Mouse (Mus musculus) kidney, postnatal 0 days (tissue): Measurements from ENCODE around the gene Chpf. TPM values are rescaled to one million over a fixed set of nuclear protein-coding genes. Genes with fewer than 3 reads are reported as not detected.

Source experiments
- ATAC-seq: fragments of 200-750 bp; cut with Nextera tagmentation; replicated peaks from 2 replicates; pipeline ENCODE4 v1.8.0; 2017; ENCODE audit warnings: low read depth, moderate number of reproducible peaks, moderate TSS enrichment, moderate library complexity; ENCODE audit not compliant: low FRiP score
- DNase-seq: peaks from one replicate; pipeline ENCODE4 v3.0.0-alpha.2; 2016; ENCODE audit warnings: low spot score
- H3K27ac ChIP-seq: fragments of 300-500 bp; sonication (generic); 2 replicates; pipeline ENCODE4 v1.5.1; 2014; ENCODE audit warnings: mild to moderate bottlenecking
- H3K27me3 ChIP-seq: fragments of 300-500 bp; sonication (generic); 2 replicates; pipeline ENCODE4 v1.6.1; 2014; ENCODE audit warnings: low read length, mixed read lengths; ENCODE audit not compliant: insufficient read depth
- H3K36me3 ChIP-seq: fragments of 300-500 bp; sonication (generic); 2 replicates; pipeline ENCODE4 v1.6.1; 2014; ENCODE audit warnings: low read length, mixed read lengths; ENCODE audit not compliant: insufficient read depth
- H3K4me1 ChIP-seq: fragments of 300-500 bp; sonication (generic); replicated peaks from 2 replicates; pipeline ENCODE4 v1.6.1; 2014; ENCODE audit warnings: antibody characterized with exemption, low read length, mixed read lengths; ENCODE audit not compliant: insufficient read depth
- H3K4me2 ChIP-seq: fragments of 300-500 bp; sonication (generic); 2 replicates; pipeline ENCODE4 v1.6.1; 2014; ENCODE audit warnings: mild to moderate bottlenecking, low read length, moderate library complexity, mixed read lengths
- H3K4me3 ChIP-seq: fragments of 300-500 bp; sonication (generic); replicated peaks from 2 replicates; pipeline ENCODE4 v1.5.1; 2014; ENCODE audit warnings: low read depth, low read length
- H3K9ac ChIP-seq: fragments of 300-500 bp; sonication (generic); 2 replicates; pipeline ENCODE4 v1.6.1; 2014; ENCODE audit warnings: low read depth, low read length
- H3K9me3 ChIP-seq: fragments of 300-500 bp; sonication (generic); replicated peaks from 2 replicates; pipeline ENCODE4 v1.6.1; 2016; ENCODE audit warnings: low read length, inconsistent platforms, mixed read lengths
- CTCF ChIP-seq: IDR thresholded peaks from 2 replicates; pipeline ENCODE4 v1.5.1; 2016; ENCODE audit warnings: antibody characterized with exemption, low read depth, mild to moderate bottlenecking, moderate library complexity
- WGBS: fragments of 180-500 bp; shearing (Covaris S2); extraction: QIAGEN DNeasy Blood & Tissue Kit; methylation state at CpG from one replicate; pipeline ENCODE4 v1.1.7; 2014; 5-methylcytosine and 5-hydroxymethylcytosine counted together
- polyA plus RNA-seq: library from polyadenylated mRNA; unstranded; fragments of >200 nt; fragmentation: Nextera tagmentation; extraction: Ambion mirVana; gene quantifications from 2 replicates; pipeline ENCODE4 v1.2.1, GENCODE M21; 2015

The Chpf gene
- polyA plus RNA-seq, 1 experiment from 2014 or later = 38.3 TPM

GRCm38 (mm10) chr1:75438782-75439181 is 40.3 kb downstream of the Chpf start:
- Histone ChIP-seq H3K9me3 (no peaks in the 10 kb centered on the region), H3K27ac (no peak overlapping the region), H3K4me3 (no peak overlapping the region), H3K4me1 (0 out of 2 replicates have a peak, but pooled peaks cover 6% of the 10 kb centered on the region), H3K4me2 (no peak overlapping the region), H3K9ac (no peak overlapping the region), H3K36me3 (no peaks in the 10 kb centered on the region), H3K27me3 (no peaks in the 10 kb centered on the region)
- DNase-seq (no peak), ATAC-seq (no peak)
- no peak for TF ChIP-seq CTCF
- WGBS = 86% methylated on average over 8 of the region's 9 CpGs

DNA sequence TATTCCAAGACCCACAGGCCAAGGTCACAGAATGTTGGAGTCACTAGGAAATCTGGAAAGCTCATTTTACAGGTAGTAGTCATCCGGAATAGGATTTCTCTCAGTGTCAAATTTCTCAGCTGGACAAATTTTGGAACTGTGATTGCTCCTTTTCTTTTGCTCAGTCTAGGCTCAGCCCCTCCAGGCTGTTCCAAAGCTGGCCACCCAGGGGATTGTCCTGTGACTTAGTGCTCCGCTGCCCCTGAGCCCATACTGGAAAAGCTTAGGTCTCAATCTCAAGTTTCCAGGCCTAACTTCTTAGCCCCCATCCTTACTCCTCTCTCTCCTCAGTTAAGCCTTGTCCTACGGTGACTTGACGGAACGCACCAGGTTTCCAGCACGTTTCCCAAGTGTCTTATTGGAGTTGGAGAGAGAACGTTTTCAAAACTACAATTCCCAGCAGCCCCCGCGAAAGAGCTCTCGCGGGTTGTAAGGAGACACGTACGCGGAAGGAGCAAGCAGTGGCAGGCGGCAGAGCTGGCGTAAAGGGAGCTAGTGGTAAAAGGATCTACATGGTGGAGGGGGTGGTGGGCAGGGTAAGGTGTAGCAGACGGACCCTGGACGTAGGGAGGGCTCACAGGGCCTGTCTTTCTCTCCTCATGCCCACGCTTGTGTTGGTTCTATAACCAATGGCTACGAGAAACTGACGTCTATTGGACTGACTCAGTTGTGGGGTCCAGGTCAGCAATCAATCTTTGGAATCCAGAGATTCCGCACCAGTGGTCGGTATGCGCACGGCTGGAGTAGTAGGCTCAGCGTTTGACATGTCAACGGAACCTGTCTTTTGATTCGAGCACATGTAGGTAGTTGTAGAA is 43.4 kb downstream of the Chpf start, which contains the start of gene Gmppa:
Gmppa (plus strand) TSS at position 456 of the 854 bp plus-strand sequence.
- no peaks in the 10 kb centered on the region for H3K9me3 ChIP-seq
- H3K27me3 ChIP-seq = no peaks in the 10 kb centered on the region
- peak; percentile 80 for ATAC-seq
- peak within 1 kb of the TSS; percentile 68 for H3K4me2 ChIP-seq
- peak within 1 kb of the TSS; percentile 65 for H3K27ac ChIP-seq
- H3K36me3 ChIP-seq = no peaks in the 10 kb centered on the region
- peak within 1 kb of the TSS; percentile 67 for H3K9ac ChIP-seq
- H3K4me3 ChIP-seq = peak within 1 kb of the TSS; percentile 59
- no peaks in the 10 kb centered on the region for H3K4me1 ChIP-seq
- no peak for TF ChIP-seq CTCF
- WGBS = 3% methylated on average over 28 of the region's 28 CpGs
- peak; percentile 96 for DNase-seq

- Histone ChIP-seq H3K4me1 (peaks cover 16% of the 10 kb centered on the region), H3K27me3 (peaks cover 14% of the 10 kb centered on the region), H3K4me2 (no peak overlapping the region), H3K4me3 (no peak overlapping the region), H3K9ac (no peak overlapping the region), H3K9me3 (no peaks in the 10 kb centered on the region), H3K27ac (no peak overlapping the region), H3K36me3 (no peaks in the 10 kb centered on the region)
- ATAC-seq (no peak), DNase-seq (peak; percentile 71)
- WGBS = 35% methylated on average over 10 of the region's 10 CpGs
- peak; percentile 72 for TF ChIP-seq CTCF
Observed at GRCm38 (mm10) chr1:75425796-75426471, 53.2 kb downstream of the Chpf start.

Other genes with a start within 250 kb of the Chpf start
- 0.18 TPM in 1 of 2 replicates, not detected in the other for gene A630095N17Rik, start 247.2 kb downstream of the Chpf start, polyA plus RNA-seq
- gene Dnajb2, start 242.9 kb downstream of the Chpf start, polyA plus RNA-seq = 30.4 and 31.3 TPM in 2 replicates
- gene Ptprn, start 214.8 kb downstream of the Chpf start, polyA plus RNA-seq = 0.08 and 0.13 TPM in 2 replicates
- not detected in 2 replicates for gene Resp18, start 200.9 kb downstream of the Chpf start, polyA plus RNA-seq
- gene Dnpep, start 161.3 kb downstream of the Chpf start, polyA plus RNA-seq = 128 and 137 TPM in 2 replicates
- gene Des, start 119.0 kb downstream of the Chpf start, polyA plus RNA-seq = 18.6 and 19.1 TPM in 2 replicates
- 40.1 and 44.3 TPM in 2 replicates for gene Speg, start 104.0 kb downstream of the Chpf start, polyA plus RNA-seq
- 69.5 and 72.5 TPM in 2 replicates for gene Gmppa, start 43.4 kb downstream of the Chpf start, polyA plus RNA-seq
- gene Asic4, start 28.9 kb downstream of the Chpf start, polyA plus RNA-seq = 0.40 and 0.45 TPM in 2 replicates
- 0.61 and 1.3 TPM in 2 replicates for gene Tmem198, start 225 bp upstream of the Chpf start, polyA plus RNA-seq
- 35.0 and 42.6 TPM in 2 replicates for gene Obsl1, start 27.1 kb upstream of the Chpf start, polyA plus RNA-seq
- gene Inha, start 27.8 kb upstream of the Chpf start, polyA plus RNA-seq = 2.8 and 3.5 TPM in 2 replicates
- gene Stk11ip, start 42.2 kb upstream of the Chpf start, polyA plus RNA-seq = 14.9 and 15.0 TPM in 2 replicates
- 15.1 and 15.3 TPM in 2 replicates for gene Slc4a3, start 67.0 kb upstream of the Chpf start, polyA plus RNA-seq